Mouse (Mus musculus) G1E (cell line): ENCODE data around the gene Fuca2. TPM values are rescaled to one million over a fixed set of nuclear protein-coding genes. Genes with fewer than 3 reads are reported as not detected.
"Not testable (repeated sequence)": the region's sequence is repeated elsewhere in the genome, so short reads cannot be mapped to it uniquely, and the experiment has no call there.

Experiments
- ATAC-seq: 2 replicates; pipeline ENCODE4 v1.8.0; 2016; ENCODE audit warnings: mild to moderate bottlenecking; ENCODE audit not compliant: insufficient number of reproducible peaks, poor library complexity, low FRiP score, severe bottlenecking; ENCODE audit errors: extremely low read depth
- DNase-seq: peaks from one replicate; pipeline ENCODE4 v3.0.0; 2012; ENCODE audit warnings: low spot score
- H3K27me3 ChIP-seq: 2 replicates; pipeline ENCODE4 v1.6.1; 2012; ENCODE audit warnings: mild to moderate bottlenecking, low read length, inconsistent platforms; ENCODE audit not compliant: insufficient read depth
- H3K36me3 ChIP-seq: replicated peaks from 2 replicates; pipeline ENCODE3; 2012; ENCODE audit warnings: mild to moderate bottlenecking, inconsistent platforms
- H3K4me1 ChIP-seq: 2 replicates; pipeline ENCODE4 v1.6.1; 2012; ENCODE audit warnings: low read depth, low read length, inconsistent platforms, mixed read lengths; ENCODE audit not compliant: insufficient read depth
- H3K4me3 ChIP-seq: 2 replicates; pipeline ENCODE4 v1.5.1; 2012; ENCODE audit warnings: low read depth, mild to moderate bottlenecking, inconsistent platforms, low read length, moderate library complexity, mixed read lengths
- H3K9me3 ChIP-seq: replicated peaks from 2 replicates; pipeline ENCODE4 v1.6.1; 2012; ENCODE audit warnings: inconsistent platforms
- CTCF ChIP-seq: IDR thresholded peaks from 2 replicates; pipeline ENCODE4 v1.5.1; 2012; ENCODE audit warnings: low read depth, low read length, inconsistent platforms, mixed read lengths
- GATA1 ChIP-seq: IDR thresholded peaks from 2 replicates; pipeline ENCODE4 v1.6.1; 2012; ENCODE audit warnings: borderline replicate concordance, low read length, inconsistent platforms, mixed read lengths
- GATA2 ChIP-seq: IDR thresholded peaks from 2 replicates; pipeline ENCODE4 v1.6.1; 2012; ENCODE audit warnings: low read depth, low read length, inconsistent platforms, borderline replicate concordance
- POLR2AphosphoS5 ChIP-seq: IDR thresholded peaks from 2 replicates; pipeline ENCODE4 v1.6.1; 2012; ENCODE audit warnings: low read depth, low read length, inconsistent platforms; ENCODE audit not compliant: insufficient replicate concordance
- TAL1 ChIP-seq: conservative IDR thresholded peaks from 2 replicates; pipeline ENCODE4 v1.6.1; 2012; ENCODE audit warnings: low read depth, low read length, inconsistent platforms, mixed read lengths
- polyA plus RNA-seq: library from polyadenylated mRNA; stranded (reverse); fragments of >175 nt; gene quantifications from 2 replicates; pipeline ENCODE4 v1.2.3, GENCODE M21; 2012
- total RNA-seq, 2 experiments: library from RNA; stranded (forward) in 1 of 2; stranded (reverse) in 1 of 2; fragments of 200-1000 nt in 1 of 2; fragments of >200 nt in 1 of 2; fragmentation: Nextera tagmentation in 1 of 2; gene quantifications; 2 replicates each; pipeline ENCODE4 v1.2.3; 2014 to 2017

The Fuca2 gene
- not detected in 2 replicates for total RNA-seq (2014; fragmentation: Nextera tagmentation)
- total RNA-seq (2017), result 0.29 and 2.3 TPM in 2 replicates
- polyA plus RNA-seq, result not detected in 2 replicates

DNA sequence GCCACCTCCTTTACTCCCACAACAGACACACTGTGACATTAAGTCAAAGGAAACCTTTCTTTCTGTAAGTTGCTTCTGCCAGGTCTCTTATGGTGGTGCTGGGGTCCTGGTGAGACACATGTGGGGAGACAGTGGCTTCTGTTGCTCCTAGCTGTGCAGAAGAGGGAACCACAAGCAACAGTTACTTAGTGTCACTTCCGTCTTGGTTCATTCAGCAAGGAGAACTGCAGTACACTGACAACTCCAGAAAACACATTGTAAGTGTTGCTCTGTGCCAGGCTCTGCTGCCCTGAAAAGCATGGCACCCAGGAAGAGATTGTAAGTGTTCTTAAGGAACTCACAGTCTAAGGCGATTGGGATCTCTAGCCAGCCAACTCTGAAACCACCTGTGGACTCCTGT, at the start of gene Fuca2:
TSS of gene Fuca2 (plus strand) at position 210 of the 400 bp plus-strand sequence.
- TF ChIP-seq TAL1 (no peak), GATA2 (no peak)
- H3K27me3 ChIP-seq, result 0 out of 2 replicates have a peak, but pooled peaks cover 2% of the 10 kb centered on the region
- ATAC-seq (no peak), DNase-seq (no peak)
- H3K4me1 ChIP-seq, result no peaks in the 10 kb centered on the region
- H3K36me3 ChIP-seq, result no peaks in the 10 kb centered on the region
- no peak within 1 kb of the TSS for H3K4me3 ChIP-seq
- H3K9me3 ChIP-seq, result no peaks in the 10 kb centered on the region

DNA sequence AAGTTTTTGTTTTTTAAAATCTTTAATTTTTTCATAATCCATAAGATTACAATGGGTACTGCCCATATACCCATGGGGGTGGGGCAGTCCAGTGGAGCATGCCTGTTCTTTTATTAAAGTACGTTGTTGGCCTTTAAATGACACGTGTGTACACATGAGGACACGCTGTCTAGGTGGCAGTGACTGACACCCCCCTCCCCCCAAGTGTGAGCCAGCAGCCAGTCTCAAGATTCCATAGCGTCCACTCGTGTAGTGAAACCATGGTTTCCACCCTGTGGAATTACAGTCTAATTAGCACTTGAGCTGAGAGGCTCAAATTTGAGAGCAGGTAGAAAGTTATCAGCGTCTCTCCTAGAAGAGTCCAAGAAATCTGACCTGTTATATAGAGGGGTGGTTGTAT, 47.7 kb upstream of the Fuca2 start:
- H3K4me3 ChIP-seq, result no peak overlapping the region
- H3K27me3 ChIP-seq, result no peaks in the 10 kb centered on the region
- TF ChIP-seq TAL1 (no peak), CTCF (no peak), GATA2 (no peak), GATA1 (no peak), POLR2AphosphoS5 (no peak)
- DNase-seq (no peak), ATAC-seq (no peak)
- no peaks in the 10 kb centered on the region for H3K9me3 ChIP-seq
- no peaks in the 10 kb centered on the region for H3K36me3 ChIP-seq
- H3K4me1 ChIP-seq, result no peaks in the 10 kb centered on the region

DNA sequence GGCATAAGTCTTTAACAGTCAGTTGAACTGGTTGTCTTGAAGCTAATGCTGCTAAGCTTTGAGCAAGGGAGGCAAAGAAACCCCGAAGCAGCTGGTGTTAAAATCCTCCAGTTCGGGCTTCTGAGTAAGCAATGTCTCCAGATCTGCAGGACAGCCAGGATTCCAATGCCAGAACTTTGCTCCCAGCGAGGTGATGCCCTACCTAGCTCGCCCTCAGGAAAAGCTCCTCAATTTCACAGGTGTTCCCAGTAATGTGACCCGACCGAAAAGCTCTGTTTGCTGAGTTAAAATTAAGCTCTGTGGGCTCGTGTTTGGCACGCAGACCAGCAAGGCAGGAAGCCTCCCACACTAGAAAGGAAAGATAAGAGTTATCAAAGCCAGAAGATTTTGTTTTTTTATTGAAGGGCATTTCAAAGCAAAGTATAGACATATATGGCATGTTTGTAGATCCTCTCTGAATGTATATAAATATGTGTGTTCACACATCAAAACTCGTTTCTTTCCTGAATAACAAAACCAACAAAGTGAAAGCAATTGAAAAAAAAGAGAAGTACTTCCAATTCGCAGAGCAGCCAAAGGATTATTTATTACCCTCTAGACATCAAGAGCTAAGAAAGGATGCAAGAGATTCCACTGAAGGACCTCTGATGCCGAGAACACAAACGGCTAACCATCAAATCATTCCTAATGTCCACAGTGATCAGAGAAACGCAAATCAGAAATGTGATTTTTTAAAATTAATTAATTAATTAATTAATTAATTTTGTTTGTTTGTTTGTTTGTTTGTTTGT, 45.9 kb upstream of the Fuca2 start:
- H3K36me3 ChIP-seq, result no peaks in the 10 kb centered on the region
- DNase-seq, result no peak
- TF ChIP-seq CTCF (no peak), POLR2AphosphoS5 (no peak), GATA1 (no peak), TAL1 (no peak), GATA2 (no peak)
- H3K9me3 ChIP-seq, result no peaks in the 10 kb centered on the region
- ATAC-seq, result no peak
- H3K27me3 ChIP-seq, result no peaks in the 10 kb centered on the region
- no peaks in the 10 kb centered on the region for H3K4me1 ChIP-seq
- no peak overlapping the region for H3K4me3 ChIP-seq

DNA sequence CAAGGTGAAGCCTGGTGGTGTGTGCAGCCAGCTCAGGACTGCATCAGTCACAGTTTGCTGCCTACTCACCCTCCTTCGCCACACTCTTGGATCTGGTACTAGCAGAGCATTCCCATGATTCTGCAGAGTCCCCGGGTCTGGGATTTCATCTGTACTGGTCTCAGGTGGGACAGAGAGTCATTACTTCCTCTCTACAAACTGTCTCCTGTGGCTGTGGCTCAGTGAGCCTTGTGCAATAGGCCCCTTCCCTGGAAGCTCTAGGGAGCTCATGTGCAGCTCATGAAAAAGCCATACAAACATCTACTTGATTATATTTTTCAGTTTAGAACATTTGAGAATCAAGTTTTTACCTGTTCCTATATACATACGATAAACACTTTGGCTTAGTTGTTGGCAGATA, 35.0 kb upstream of the Fuca2 start:
- ATAC-seq, H3K4me1 ChIP-seq, H3K9me3 ChIP-seq, H3K36me3 ChIP-seq, DNase-seq, H3K27me3 ChIP-seq, H3K4me3 ChIP-seq: not testable (repeated sequence)

DNA sequence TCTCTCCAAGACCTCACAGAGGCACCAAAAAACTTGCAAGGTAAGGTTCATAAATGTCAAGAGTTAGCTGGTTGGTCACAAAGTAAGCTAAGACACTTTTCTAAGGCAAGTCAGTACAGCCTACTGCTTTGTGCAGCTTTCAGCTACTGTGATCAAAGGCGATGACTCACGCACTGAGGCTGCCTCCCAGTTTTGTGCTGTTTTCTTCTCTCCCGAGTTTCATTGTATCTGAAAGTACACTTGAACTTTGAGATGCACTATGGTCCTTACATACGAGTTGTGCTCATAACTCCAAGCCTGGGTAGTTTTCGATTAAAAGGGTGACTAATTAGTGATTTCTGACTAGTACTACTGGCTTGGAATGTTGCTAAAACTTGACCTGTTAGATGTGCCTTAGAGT, 32.4 kb upstream of the Fuca2 start:
- TF ChIP-seq GATA2 (no peak), CTCF (no peak), GATA1 (no peak), POLR2AphosphoS5 (no peak), TAL1 (no peak)
- no peaks in the 10 kb centered on the region for H3K27me3 ChIP-seq
- no peaks in the 10 kb centered on the region for H3K9me3 ChIP-seq
- no peaks in the 10 kb centered on the region for H3K36me3 ChIP-seq
- H3K4me3 ChIP-seq, result no peak overlapping the region
- DNase-seq (no peak), ATAC-seq (no peak)
- no peaks in the 10 kb centered on the region for H3K4me1 ChIP-seq

DNA sequence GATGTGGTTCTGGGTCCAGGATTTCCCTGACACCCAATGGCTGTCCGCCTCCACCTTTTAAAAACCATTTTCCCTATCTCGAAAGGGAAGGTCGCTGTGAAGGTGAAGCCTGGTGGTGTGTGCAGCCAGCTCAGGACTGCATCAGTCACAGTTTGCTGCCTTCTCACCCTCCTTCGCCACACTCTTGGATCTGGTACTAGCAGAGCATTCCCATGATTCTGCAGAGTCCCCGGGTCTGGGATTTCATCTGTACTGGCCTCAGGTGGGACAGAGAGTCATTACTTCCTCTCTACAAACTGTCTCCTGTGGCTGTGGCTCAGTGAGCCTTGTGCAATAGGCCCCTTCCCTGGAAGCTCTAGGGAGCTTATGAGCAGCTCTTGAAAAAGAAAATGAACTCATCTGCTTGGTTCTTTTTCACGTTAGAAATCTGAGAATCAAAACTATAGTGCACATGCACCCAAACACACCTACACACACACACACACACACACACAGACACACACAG, 31.3 kb upstream of the Fuca2 start:
- DNase-seq, H3K36me3 ChIP-seq, ATAC-seq, H3K4me3 ChIP-seq, H3K9me3 ChIP-seq, H3K27me3 ChIP-seq, H3K4me1 ChIP-seq: not testable (repeated sequence)

DNA sequence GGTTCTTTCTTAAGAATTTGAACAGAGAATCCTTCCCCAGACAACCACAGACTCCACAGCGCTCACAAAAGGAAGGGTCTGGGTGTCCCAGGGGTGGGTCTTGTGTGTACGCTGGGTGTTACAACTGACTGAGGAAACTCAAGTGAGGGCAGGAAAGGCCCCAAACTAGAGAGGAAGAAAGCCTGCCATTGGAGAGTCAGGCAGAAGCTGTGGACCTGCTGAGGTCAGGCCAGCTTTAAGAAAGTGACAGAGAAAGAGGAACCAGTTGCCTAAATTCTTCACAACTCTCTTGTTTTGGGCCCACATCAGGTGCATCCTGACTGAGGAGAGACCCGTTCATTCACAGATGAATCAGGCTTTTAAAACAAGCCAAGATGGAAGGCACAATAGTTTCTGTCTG, 29.1 kb upstream of the Fuca2 start:
- no peak overlapping the region for H3K4me3 ChIP-seq
- H3K36me3 ChIP-seq, result no peaks in the 10 kb centered on the region
- H3K4me1 ChIP-seq, result no peaks in the 10 kb centered on the region
- ATAC-seq, result no peak
- DNase-seq, result no peak
- H3K9me3 ChIP-seq, result no peaks in the 10 kb centered on the region
- TF ChIP-seq CTCF (no peak), GATA1 (no peak), POLR2AphosphoS5 (no peak), TAL1 (no peak), GATA2 (no peak)
- H3K27me3 ChIP-seq, result peaks cover 12% of the 10 kb centered on the region
